Comparison of ENCODE assay signal across 13 mouse cellular contexts in genomic region chr2:180359062-180359461, GRCm38 (mm10). TPM values are rescaled to one million over a fixed set of nuclear protein-coding genes. Genes with fewer than 3 reads are reported as not detected.
DNase-seq lines count a peak whose midpoint lies in the region; ATAC-seq and TF ChIP-seq lines count a peak whose summit lies in the region.
"Had no signal": no experiment of that assay in that cellular context is flagged by ENCODE, and none has a peak within 500 bp of the region (broad histone marks: within the 10 kb centered on the region; RNA-seq: fewer than 3 reads in every experiment).

No protein-coding gene starts in this region.

- no peaks in the 10 kb centered on the region for H3K9me3 ChIP-seq in forebrain, postnatal 0 days (ENCODE audit: low read length)
- H3K9me3 ChIP-seq in forebrain, embryonic 12.5 days, result no peaks in the 10 kb centered on the region
- H3K9me3 ChIP-seq in midbrain, embryonic 14.5 days (ENCODE audit: control insufficient read depth, low read length), result no peaks in the 10 kb centered on the region
- H3K9me3 ChIP-seq in midbrain, embryonic 15.5 days, result no peaks in the 10 kb centered on the region
- H3K9me3 ChIP-seq: G1E; hindbrain, embryonic 10.5 days; limb, embryonic 13.5 days; stomach, embryonic 15.5 days had no signal

- H3K9ac ChIP-seq in forebrain, postnatal 0 days, result no peak overlapping the region
- no peak overlapping the region for H3K9ac ChIP-seq in forebrain, embryonic 12.5 days
- H3K9ac ChIP-seq in midbrain, embryonic 14.5 days (replicated peaks; ENCODE audit: low read length), result no peak overlapping the region
- no peak overlapping the region for H3K9ac ChIP-seq in midbrain, embryonic 15.5 days
- H3K9ac ChIP-seq: limb, embryonic 13.5 days; stomach, embryonic 15.5 days had no signal

- H3K27me3 ChIP-seq in forebrain, postnatal 0 days (ENCODE audit: insufficient read depth, low read length), result no peaks in the 10 kb centered on the region; the same call in 1 of the 2 replicates
- peaks cover 5% of the 10 kb centered on the region; the same call in 1 of the 2 replicates for H3K27me3 ChIP-seq in forebrain, embryonic 12.5 days
- no peaks in the 10 kb centered on the region for H3K27me3 ChIP-seq in midbrain, embryonic 14.5 days (ENCODE audit: control insufficient read depth, insufficient read depth, low read length)
- H3K27me3 ChIP-seq in midbrain, embryonic 15.5 days (replicated peaks), result no peaks in the 10 kb centered on the region
- H3K27me3 ChIP-seq: stomach, embryonic 15.5 days had no signal

- ATAC-seq in forebrain, postnatal 0 days, result peak; percentile 55; the same call in 1 of the 2 replicates
- no peak for ATAC-seq in forebrain, embryonic 12.5 days (ENCODE audit: low FRiP score)
- no peak for ATAC-seq in midbrain, embryonic 14.5 days (ENCODE audit: low FRiP score, low TSS enrichment)
- no peak for ATAC-seq in midbrain, embryonic 15.5 days (replicated peaks)

- H3K27ac ChIP-seq in forebrain, postnatal 0 days (ENCODE audit: low read depth, low read length), result no peak overlapping the region
- no peak overlapping the region for H3K27ac ChIP-seq in forebrain, embryonic 12.5 days
- H3K27ac ChIP-seq in midbrain, embryonic 14.5 days (replicated peaks; ENCODE audit: low read depth, low read length), result no peak overlapping the region
- no peak overlapping the region for H3K27ac ChIP-seq in midbrain, embryonic 15.5 days
- H3K27ac ChIP-seq: limb, embryonic 13.5 days; stomach, embryonic 15.5 days had no signal

- WGBS in forebrain, postnatal 0 days, result 3% methylated on average over 4 of the region's 4 CpGs
- 2% methylated on average over 4 of the region's 4 CpGs for WGBS in forebrain, embryonic 12.5 days
- 7% methylated on average over 4 of the region's 4 CpGs for WGBS in midbrain, embryonic 14.5 days
- WGBS in midbrain, embryonic 15.5 days, result 4% methylated on average over 4 of the region's 4 CpGs

- DNase-seq in forebrain, postnatal 0 days, result no peak
- DNase-seq in midbrain, embryonic 14.5 days, result peak; percentile 56
- DNase-seq in gastrocnemius, postnatal 36 days, result peak; percentile 25 to 36
- DNase-seq in right cerebral cortex, postnatal 10 days (ENCODE audit: low spot score in 2 of 2), result peak; percentile 38 to 55
- no peak for DNase-seq in urinary bladder, postnatal 10 days (ENCODE audit: low spot score)
- DNase-seq in urinary bladder, postnatal 25 days (ENCODE audit: low spot score), result no peak
- DNase-seq: cerebellum, postnatal 36 days had no signal

- peak; percentile 51 for TF ChIP-seq CTCF in forebrain, postnatal 0 days (IDR thresholded peaks at IDR 0.05; ENCODE audit: low read depth)

- intact Hi-C loops in gastrocnemius, postnatal 36 days (cut with DNase I), result no loop called here

- H3K4me1 ChIP-seq in forebrain, postnatal 0 days (ENCODE audit: insufficient read depth), result no peaks in the 10 kb centered on the region
- no peaks in the 10 kb centered on the region for H3K4me1 ChIP-seq in forebrain, embryonic 12.5 days
- H3K4me1 ChIP-seq in midbrain, embryonic 14.5 days (ENCODE audit: control insufficient read depth, insufficient read depth, low read length), result no peaks in the 10 kb centered on the region
- no peaks in the 10 kb centered on the region for H3K4me1 ChIP-seq in midbrain, embryonic 15.5 days
- H3K4me1 ChIP-seq: limb, embryonic 13.5 days; stomach, embryonic 15.5 days had no signal

- H3K36me3 ChIP-seq in forebrain, postnatal 0 days (ENCODE audit: insufficient read depth), result no peaks in the 10 kb centered on the region
- no peaks in the 10 kb centered on the region for H3K36me3 ChIP-seq in forebrain, embryonic 12.5 days (replicated peaks)
- H3K36me3 ChIP-seq in midbrain, embryonic 14.5 days (ENCODE audit: control insufficient read depth, insufficient read depth, low read length), result no peaks in the 10 kb centered on the region
- no peaks in the 10 kb centered on the region for H3K36me3 ChIP-seq in midbrain, embryonic 15.5 days (replicated peaks)
- H3K36me3 ChIP-seq: G1E; hindbrain, embryonic 10.5 days; limb, embryonic 13.5 days; stomach, embryonic 15.5 days had no signal

- H3K4me3 ChIP-seq in forebrain, postnatal 0 days (ENCODE audit: low read depth, low read length), result no peak overlapping the region
- H3K4me3 ChIP-seq in forebrain, embryonic 12.5 days (replicated peaks), result no peak overlapping the region
- H3K4me3 ChIP-seq in midbrain, embryonic 14.5 days (replicated peaks; ENCODE audit: low read depth, low read length), result no peak overlapping the region
- no peak overlapping the region for H3K4me3 ChIP-seq in midbrain, embryonic 15.5 days
- H3K4me3 ChIP-seq: hindbrain, embryonic 10.5 days; limb, embryonic 13.5 days; stomach, embryonic 15.5 days had no signal

- no peak overlapping the region for H3K4me2 ChIP-seq in forebrain, postnatal 0 days (ENCODE audit: low read depth)
- no peak overlapping the region for H3K4me2 ChIP-seq in forebrain, embryonic 12.5 days
- no peak overlapping the region for H3K4me2 ChIP-seq in midbrain, embryonic 14.5 days (ENCODE audit: low read length)
- H3K4me2 ChIP-seq in midbrain, embryonic 15.5 days, result no peak overlapping the region
- H3K4me2 ChIP-seq: limb, embryonic 13.5 days; stomach, embryonic 15.5 days had no signal

RNA-seq across cellular contexts. Expression of gene Gata5, which starts 24.6 kb away (rescaled TPM):
- total RNA-seq in forebrain, postnatal 0 days (2014; rRNA removed), result not detected in 2 replicates
- polyA plus RNA-seq in forebrain, postnatal 0 days (2015; fragmentation: Nextera tagmentation; extraction: Ambion mirVana), result not detected in 2 replicates
- polyA plus RNA-seq in forebrain, embryonic 12.5 days (2016; fragmentation: Nextera tagmentation; extraction: Ambion mirVana), result not detected in 2 replicates
- polyA plus RNA-seq in midbrain, embryonic 14.5 days (2014; fragmentation: Nextera tagmentation; extraction: Ambion mirVana), result not detected in 2 replicates
- polyA plus RNA-seq in midbrain, embryonic 15.5 days (2015; fragmentation: Nextera tagmentation; extraction: Ambion mirVana), result not detected in 2 replicates
- not detected for total RNA-seq in gastrocnemius, postnatal 36 days (2021)
- polyA plus RNA-seq: G1E had no signal

Comparison
In these comparisons a context has a peak if more than half of its experiments do, and no peak if none do; other contexts are left out.
1. DNase-seq: peak in midbrain, embryonic 14.5 days (single experiment), gastrocnemius, postnatal 36 days (2 of 2) and right cerebral cortex, postnatal 10 days (2 of 2); none in forebrain, postnatal 0 days (single experiment), urinary bladder, postnatal 10 days (single experiment) and urinary bladder, postnatal 25 days (single experiment).